Mouse (Mus musculus) liver, postnatal 0 days (tissue): ENCODE results near the gene Itsn1. TPM values are rescaled to one million over a fixed set of nuclear protein-coding genes. Genes with fewer than 3 reads are reported as not detected.
A peak's percentile ranks its signal among the peaks of the same experiment; 100 is the strongest.

ENCODE experiments used
- ATAC-seq: fragments of 200-750 bp; cut with Nextera tagmentation; 2 replicates; pipeline ENCODE4 v1.8.0; 2017; ENCODE audit warnings: mild to moderate bottlenecking, moderate library complexity
- DNase-seq: peaks from one replicate; pipeline ENCODE4 v3.0.0-alpha.2; 2016
- H3K27ac ChIP-seq: fragments of 300-500 bp; sonication (generic); 2 replicates; pipeline ENCODE4 v1.5.1; 2014; ENCODE audit warnings: antibody characterized with exemption, moderate library complexity, mild to moderate bottlenecking, low read depth
- H3K27me3 ChIP-seq: fragments of 300-500 bp; sonication (generic); 2 replicates; pipeline ENCODE4 v1.6.1; 2014; ENCODE audit warnings: low read length, control low read depth, mixed read lengths; ENCODE audit not compliant: insufficient read depth
- H3K36me3 ChIP-seq: fragments of 300-500 bp; sonication (generic); replicated peaks from 2 replicates; pipeline ENCODE4 v1.6.1; 2014; ENCODE audit warnings: mild to moderate bottlenecking, control low read depth, low read length, moderate library complexity, mixed read lengths; ENCODE audit not compliant: insufficient read depth
- H3K4me1 ChIP-seq: fragments of 300-500 bp; sonication (generic); 2 replicates; pipeline ENCODE4 v1.6.1; 2014; ENCODE audit warnings: antibody characterized with exemption, mild to moderate bottlenecking, control low read depth; ENCODE audit not compliant: insufficient read depth
- H3K4me2 ChIP-seq: fragments of 300-500 bp; sonication (generic); 2 replicates; pipeline ENCODE4 v1.6.1; 2014; ENCODE audit warnings: low read depth, mild to moderate bottlenecking, low read length, moderate library complexity, mixed read lengths
- H3K4me3 ChIP-seq: fragments of 300-500 bp; sonication (generic); 2 replicates; pipeline ENCODE4 v1.5.1; 2014; ENCODE audit warnings: low read depth, low read length
- H3K9ac ChIP-seq: fragments of 300-500 bp; sonication (generic); replicated peaks from 2 replicates; pipeline ENCODE4 v1.6.1; 2014; ENCODE audit warnings: mild to moderate bottlenecking, moderate library complexity
- H3K9me3 ChIP-seq: fragments of 300-500 bp; sonication (generic); 2 replicates; pipeline ENCODE4 v1.6.1; 2016; ENCODE audit warnings: mild to moderate bottlenecking, control low read depth, low read length, mixed read lengths
- CTCF ChIP-seq: sonication (generic); IDR thresholded peaks from 2 replicates; pipeline ENCODE4 v1.5.1; 2016; ENCODE audit warnings: antibody characterized with exemption, low read depth
- EP300 ChIP-seq: IDR thresholded peaks from 2 replicates; pipeline ENCODE4 v1.6.1; 2016; ENCODE audit warnings: antibody characterized with exemption, low read depth, mild to moderate bottlenecking
- WGBS: fragments of 180-500 bp; shearing (Covaris S2); extraction: QIAGEN DNeasy Blood & Tissue Kit; methylation state at CpG from one replicate; pipeline ENCODE4 v1.1.7; 2014; ENCODE audit not compliant: insufficient replicate concordance; 5-methylcytosine and 5-hydroxymethylcytosine counted together
- polyA plus RNA-seq: library from polyadenylated mRNA; unstranded; fragments of >200 nt; fragmentation: Nextera tagmentation; extraction: Ambion mirVana; gene quantifications from 2 replicates; pipeline ENCODE4 v1.2.1, GENCODE M21; 2015

Itsn1 gene
- polyA plus RNA-seq, 1 experiment from 2014 or later: 19.7 TPM

GRCm38 (mm10) chr16:91935108-91935507 lies 206.0 kb downstream of the Itsn1 start:
- H3K9ac ChIP-seq: no peak overlapping the region
- ATAC-seq (no peak), DNase-seq (peak; percentile 70)
- H3K27ac ChIP-seq: no peak overlapping the region
- 53% methylated on average over 8 of the region's 8 CpGs for WGBS
- peaks cover 7% of the 10 kb centered on the region; the same call in 1 of the 2 replicates for H3K4me1 ChIP-seq
- TF ChIP-seq CTCF (peak; percentile 88), EP300 (no peak)
- no peaks in the 10 kb centered on the region for H3K27me3 ChIP-seq
- H3K9me3 ChIP-seq: no peaks in the 10 kb centered on the region
- H3K4me2 ChIP-seq: no peak overlapping the region
- no peak overlapping the region for H3K4me3 ChIP-seq
- H3K36me3 ChIP-seq: no peaks in the 10 kb centered on the region

DNA sequence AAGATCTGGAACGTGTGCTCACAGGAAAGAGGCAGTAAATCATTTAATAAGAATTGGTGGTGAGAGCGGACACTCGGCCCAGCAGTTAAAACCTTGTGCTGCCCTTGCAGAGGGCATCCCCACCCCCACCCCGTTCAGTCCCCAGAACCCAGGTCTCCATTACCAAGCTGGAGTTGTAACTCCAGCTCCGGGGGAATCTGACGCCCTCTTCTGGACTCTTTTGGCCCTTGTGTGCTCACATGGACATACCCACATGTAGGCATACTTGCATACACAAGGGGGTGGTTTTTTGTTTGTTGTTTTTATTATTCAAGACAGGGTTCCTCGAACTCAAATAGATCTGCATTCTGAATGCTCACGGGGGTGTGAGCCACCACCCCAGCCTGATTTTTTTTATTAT lies 206.6 kb downstream of the Itsn1 start:
- DNase-seq: no peak
- no peaks in the 10 kb centered on the region for H3K27me3 ChIP-seq
- no peak for TF ChIP-seq EP300
- peak; percentile 23; the same call in 1 of the 2 replicates for TF ChIP-seq CTCF
- WGBS: 54% methylated on average over 8 of the region's 8 CpGs
- H3K27ac ChIP-seq: no peak overlapping the region
- no peak overlapping the region for H3K4me2 ChIP-seq
- H3K4me1 ChIP-seq: peaks cover under 1% of the 10 kb centered on the region; the same call in 1 of the 2 replicates
- no peak for ATAC-seq
- H3K9me3 ChIP-seq: no peaks in the 10 kb centered on the region
- no peak overlapping the region for H3K4me3 ChIP-seq
- no peak overlapping the region for H3K9ac ChIP-seq
- H3K36me3 ChIP-seq: no peaks in the 10 kb centered on the region

- H3K27ac ChIP-seq: no peak overlapping the region
- ATAC-seq (peak; percentile 18; the same call in 1 of the 2 replicates), DNase-seq (peak; percentile 89)
- no peak overlapping the region for H3K4me3 ChIP-seq
- no peaks in the 10 kb centered on the region for H3K9me3 ChIP-seq
- H3K36me3 ChIP-seq: no peaks in the 10 kb centered on the region
- no peak overlapping the region for H3K9ac ChIP-seq
- H3K27me3 ChIP-seq: no peaks in the 10 kb centered on the region
- TF ChIP-seq EP300 (no peak), CTCF (peak; percentile 94)
- no peak overlapping the region for H3K4me2 ChIP-seq
- 45% methylated on average over 10 of the region's 10 CpGs for WGBS
- no peaks in the 10 kb centered on the region for H3K4me1 ChIP-seq
Measured at GRCm38 (mm10) chr16:91936340-91937030, 207.4 kb downstream of the Itsn1 start.

GRCm38 (mm10) chr16:91937281-91937680 lies 208.2 kb downstream of the Itsn1 start:
- Histone ChIP-seq H3K4me3 (no peak overlapping the region), H3K36me3 (no peaks in the 10 kb centered on the region), H3K4me2 (no peak overlapping the region), H3K27me3 (no peaks in the 10 kb centered on the region), H3K9ac (no peak overlapping the region), H3K9me3 (no peaks in the 10 kb centered on the region), H3K27ac (no peak overlapping the region), H3K4me1 (no peaks in the 10 kb centered on the region)
- DNase-seq (no peak), ATAC-seq (no peak)
- no peak for TF ChIP-seq CTCF
- TF ChIP-seq EP300: no peak
- 66% methylated on average over 11 of the region's 11 CpGs for WGBS

GRCm38 (mm10) chr16:91938141-91938540 lies 209.1 kb downstream of the Itsn1 start:
- ATAC-seq (no peak), DNase-seq (no peak)
- H3K27ac ChIP-seq: no peak overlapping the region
- TF ChIP-seq EP300: no peak
- no peak for TF ChIP-seq CTCF
- WGBS: 79% methylated on average over 5 of the region's 5 CpGs
- H3K9me3 ChIP-seq: no peaks in the 10 kb centered on the region
- H3K4me3 ChIP-seq: no peak overlapping the region
- H3K27me3 ChIP-seq: no peaks in the 10 kb centered on the region
- H3K36me3 ChIP-seq: no peaks in the 10 kb centered on the region
- H3K4me2 ChIP-seq: no peak overlapping the region
- no peaks in the 10 kb centered on the region for H3K4me1 ChIP-seq
- no peak overlapping the region for H3K9ac ChIP-seq

DNA sequence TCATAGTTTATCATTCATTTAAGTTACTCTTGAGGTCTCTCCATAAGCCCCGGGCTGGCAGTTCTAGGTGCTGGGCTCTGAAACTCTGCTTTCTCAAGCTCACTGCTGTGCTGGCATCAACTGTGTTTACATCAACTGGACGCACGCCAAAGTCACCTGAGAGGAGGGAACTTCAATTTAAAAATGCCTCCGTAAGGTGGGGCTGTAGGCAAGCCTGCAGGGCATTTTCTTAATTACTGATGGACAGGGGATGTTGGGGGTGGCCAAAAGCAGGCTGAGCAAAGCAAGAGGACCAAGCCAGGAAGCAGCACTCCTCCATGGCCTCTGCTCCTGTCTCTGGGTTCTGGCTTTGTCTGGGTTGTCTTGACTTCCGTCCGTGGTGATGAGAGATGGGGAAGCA lies 211.6 kb downstream of the Itsn1 start:
- Histone ChIP-seq H3K27ac (no peak overlapping the region), H3K9me3 (no peaks in the 10 kb centered on the region), H3K4me2 (no peak overlapping the region), H3K4me1 (no peaks in the 10 kb centered on the region), H3K36me3 (no peaks in the 10 kb centered on the region), H3K27me3 (no peaks in the 10 kb centered on the region), H3K4me3 (no peak overlapping the region), H3K9ac (no peak overlapping the region)
- TF ChIP-seq CTCF: 0 out of 2 replicates have a peak, but pooled peaks have one; percentile 2
- no peak for TF ChIP-seq EP300
- DNase-seq (no peak), ATAC-seq (no peak)
- WGBS: 71% methylated on average over 6 of the region's 6 CpGs
